Mouse (Mus musculus) layer of hippocampus, postnatal 25 days (tissue): ENCODE measurements around the gene Lypla2. TPM values are rescaled to one million over a fixed set of nuclear protein-coding genes. Genes with fewer than 3 reads are reported as not detected.

Experiments
- DNase-seq, 2 experiments: peaks; one replicate each; pipeline ENCODE4 v3.0.0; 2022; ENCODE audit warnings: mixed read lengths in 2 of 2, low spot score in 1 of 2; ENCODE audit errors: extremely low spot score in 1 of 2
- total RNA-seq, 2 experiments: library from RNA; stranded (reverse); gene quantifications; 2 replicates each; pipeline ENCODE4 v1.2.3; 2021

The Lypla2 gene
- total RNA-seq, 2 experiments from 2014 or later: 94.7 to 110 TPM

DNA sequence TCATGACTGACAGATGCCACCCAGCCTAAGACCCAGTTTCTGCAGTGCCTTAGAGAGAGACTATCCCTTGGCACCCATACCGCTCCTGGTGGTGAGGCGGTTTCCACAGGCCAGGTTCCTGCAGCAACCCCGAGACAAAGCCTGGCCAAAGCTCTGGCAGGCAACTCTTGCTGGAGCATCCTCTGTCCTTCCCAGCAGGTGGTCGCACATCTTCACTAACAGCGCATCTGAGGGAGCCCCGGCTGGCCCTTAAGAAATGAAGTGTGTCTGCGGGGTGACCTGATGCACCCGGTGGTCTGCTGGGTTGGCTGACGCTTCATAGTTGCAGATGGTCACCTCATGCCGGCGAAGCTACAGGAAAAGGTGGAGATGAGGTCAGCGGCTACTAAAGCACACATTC lies 3.7 kb upstream of the Lypla2 start:
- no peak for DNase-seq

DNA sequence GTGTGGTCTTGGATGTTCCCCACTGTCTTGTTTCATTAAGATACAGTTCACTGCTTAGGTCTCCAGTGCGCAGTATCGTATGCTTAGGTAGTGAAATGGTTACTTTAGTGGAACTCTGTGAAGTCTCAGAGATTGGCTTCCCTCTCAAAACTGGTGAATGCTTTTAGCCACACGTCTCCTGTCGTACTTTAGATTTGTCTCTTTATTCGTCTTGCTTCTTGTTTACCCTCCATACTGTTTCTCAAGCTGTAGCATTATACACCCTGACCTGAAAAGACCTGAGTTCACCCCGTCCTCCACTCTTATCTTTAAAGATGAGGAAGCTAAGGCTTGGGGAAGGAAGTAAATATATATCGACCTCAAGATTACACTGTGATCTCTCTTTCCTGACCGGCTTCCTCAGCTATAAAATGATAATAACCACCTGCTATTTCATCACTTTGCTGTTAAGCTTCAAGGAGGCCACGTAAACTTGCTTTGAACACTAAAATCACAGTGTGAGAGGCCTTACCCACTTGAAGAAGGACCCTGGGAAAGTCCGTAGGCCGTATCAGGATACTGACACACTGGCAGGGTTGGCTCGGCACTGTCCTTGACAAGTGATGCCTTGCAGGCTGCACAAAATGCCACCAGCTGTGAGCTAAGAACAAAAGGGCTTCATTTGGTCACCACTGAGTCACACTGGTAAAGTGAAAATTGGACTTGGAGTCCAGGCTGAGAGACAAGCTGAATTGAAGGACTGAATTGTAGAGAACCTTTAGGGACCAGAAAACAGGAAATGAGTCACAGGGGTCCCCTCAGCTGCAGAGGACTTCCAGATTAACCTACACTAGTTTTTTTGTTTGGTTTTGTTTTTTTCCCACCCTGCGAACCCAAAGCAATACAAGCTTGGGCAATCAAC lies 735 bp upstream of the Lypla2 start:
- no peak for DNase-seq

DNA sequence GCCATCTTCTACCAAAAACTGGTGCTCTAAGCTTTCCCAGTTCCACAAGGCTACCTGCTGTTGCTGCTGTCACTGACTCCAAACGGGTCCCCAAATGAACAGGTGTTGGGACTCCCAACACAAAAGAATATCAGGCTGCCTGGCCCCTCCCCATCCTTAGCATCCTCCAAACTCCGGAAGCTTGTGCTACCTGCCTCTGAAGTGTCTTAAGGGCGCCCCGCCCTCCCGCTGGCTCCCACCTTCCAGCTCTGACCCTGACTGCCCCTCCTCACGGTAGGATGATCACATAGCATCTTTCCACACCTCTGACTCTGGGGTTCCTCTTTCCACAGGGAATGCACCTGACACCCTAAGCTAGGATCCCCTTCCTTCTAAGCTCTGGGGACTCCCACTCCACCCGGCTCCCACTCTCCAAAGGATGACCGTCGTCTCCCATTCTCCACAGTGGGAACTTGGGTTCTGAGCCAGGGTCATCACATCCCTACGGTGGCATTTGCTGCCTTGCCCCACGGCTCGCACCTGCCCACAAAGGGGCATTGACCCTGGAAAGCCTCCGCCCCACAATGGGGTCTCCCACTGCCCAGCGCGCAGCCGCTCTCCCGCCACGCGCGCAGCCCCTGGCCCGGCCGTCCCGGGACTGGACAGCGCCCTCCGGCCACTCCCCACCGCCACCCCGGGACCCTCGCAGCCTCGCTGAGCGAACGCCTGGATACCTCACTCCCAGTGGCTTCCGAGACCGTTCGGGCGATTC lies 446 bp downstream of the Lypla2 start:
- DNase-seq: no peak

DNA sequence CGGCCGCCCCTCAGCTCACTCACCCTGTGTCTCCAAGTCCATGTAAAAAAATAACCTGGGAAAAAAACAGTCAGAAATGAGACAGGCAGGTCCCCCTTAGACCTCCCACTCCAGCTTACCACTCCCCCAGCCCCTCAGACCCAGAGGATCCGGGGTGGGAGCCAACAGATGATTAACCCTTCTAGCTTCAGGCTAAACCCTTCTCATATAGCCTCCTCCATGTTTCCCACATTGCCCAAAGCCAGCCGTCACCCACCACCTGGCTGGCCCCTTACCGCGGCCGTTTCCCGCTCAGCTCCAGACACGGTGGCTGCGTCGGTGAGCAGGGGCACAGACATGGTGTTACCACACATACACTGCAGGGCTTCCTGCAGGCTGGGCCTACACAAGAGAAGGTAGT lies 1.8 kb downstream of the Lypla2 start:
- no peak for DNase-seq

DNA sequence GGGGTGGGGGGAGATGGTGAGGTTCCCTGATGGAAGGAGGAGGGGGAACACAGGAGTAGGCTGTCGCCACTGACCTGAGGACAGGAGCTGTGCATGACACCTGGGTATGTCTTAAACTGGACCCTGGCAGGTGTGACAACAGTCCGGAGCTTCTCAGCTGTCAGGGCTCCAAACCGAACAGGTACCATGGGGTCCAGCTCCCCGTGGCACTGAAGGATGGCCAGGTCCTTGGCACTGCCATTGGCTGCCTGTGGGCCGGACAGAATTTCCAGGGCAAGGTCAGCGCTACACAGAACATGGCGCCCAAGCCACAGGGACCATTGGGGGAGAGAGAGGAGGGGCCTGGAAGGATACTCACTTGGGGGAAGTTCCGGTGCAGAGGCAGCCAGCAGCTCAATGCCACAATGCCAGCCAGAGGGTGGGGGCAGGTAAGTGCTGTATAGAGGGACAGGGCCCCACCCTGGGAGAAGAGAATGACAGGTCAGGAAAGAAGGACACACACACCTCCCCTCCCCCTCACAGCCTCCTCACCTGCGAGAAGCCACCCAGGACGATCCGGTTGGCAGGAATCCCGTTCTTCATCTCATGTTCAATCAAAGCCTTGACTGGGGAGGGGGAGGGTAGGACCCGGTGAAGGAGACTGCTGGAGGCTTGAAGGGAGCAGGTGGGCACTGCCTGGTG lies 3.2 kb downstream of the Lypla2 start:
- DNase-seq: no peak

DNA sequence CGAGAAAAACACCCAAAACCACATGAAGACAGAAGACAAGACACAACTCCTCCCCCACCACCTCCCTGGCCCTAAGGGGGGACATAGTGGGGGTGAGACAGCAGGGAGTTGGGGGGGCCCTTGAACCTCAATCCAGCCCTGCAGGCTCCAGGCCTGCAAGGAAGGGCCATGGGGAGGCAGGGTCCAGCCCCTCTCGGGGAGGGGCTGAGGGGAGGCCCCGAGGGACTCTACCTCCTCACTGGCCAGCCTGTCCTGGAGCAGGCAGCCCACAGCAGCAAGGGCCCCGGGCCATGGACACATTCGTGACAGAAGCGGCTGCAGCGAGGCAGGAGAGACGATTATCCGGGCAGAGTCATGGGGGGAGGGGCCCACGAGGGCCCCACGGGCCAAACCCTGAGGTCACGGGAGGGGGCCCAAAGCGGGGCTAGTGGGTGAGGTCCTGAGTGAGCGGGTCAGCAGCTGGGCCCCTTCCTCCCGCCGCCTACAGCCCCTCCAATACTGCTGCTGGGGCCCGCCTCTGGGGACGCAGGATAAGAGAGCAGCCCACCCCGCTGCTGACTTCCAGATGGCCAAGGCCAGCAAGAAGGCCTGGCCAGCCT lies 4.1 kb downstream of the Lypla2 start:
- no peak for DNase-seq

DNA sequence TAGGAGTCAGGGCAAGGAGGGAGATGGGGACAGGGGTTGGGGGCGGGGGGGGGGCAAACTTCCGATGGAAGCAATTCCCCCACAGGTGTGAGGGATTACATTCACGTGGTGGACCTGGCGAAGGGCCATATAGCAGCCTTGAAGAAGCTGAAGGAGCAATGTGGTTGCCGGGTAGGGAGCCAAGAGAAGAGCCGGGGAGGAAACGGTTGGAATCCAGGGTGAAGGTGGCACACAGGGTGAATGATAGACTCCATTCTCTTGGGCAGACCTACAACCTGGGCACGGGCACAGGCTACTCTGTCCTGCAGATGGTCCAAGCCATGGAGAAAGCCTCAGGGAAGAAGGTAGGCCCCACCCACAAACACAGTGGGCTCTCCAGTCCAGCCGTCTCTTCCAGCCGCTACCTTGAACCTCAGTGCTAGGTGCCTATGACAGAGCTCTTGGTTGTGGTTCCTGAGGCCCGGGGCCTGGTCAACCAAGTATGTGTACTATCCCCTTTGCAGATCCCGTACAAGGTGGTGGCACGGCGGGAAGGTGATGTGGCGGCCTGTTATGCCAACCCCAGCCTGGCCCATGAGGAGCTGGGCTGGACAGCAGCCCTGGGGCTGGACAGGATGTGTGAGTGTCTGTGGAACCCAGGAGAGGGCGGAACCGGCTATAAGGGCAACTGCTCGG lies 5.2 kb downstream of the Lypla2 start:
- DNase-seq: no peak

DNA sequence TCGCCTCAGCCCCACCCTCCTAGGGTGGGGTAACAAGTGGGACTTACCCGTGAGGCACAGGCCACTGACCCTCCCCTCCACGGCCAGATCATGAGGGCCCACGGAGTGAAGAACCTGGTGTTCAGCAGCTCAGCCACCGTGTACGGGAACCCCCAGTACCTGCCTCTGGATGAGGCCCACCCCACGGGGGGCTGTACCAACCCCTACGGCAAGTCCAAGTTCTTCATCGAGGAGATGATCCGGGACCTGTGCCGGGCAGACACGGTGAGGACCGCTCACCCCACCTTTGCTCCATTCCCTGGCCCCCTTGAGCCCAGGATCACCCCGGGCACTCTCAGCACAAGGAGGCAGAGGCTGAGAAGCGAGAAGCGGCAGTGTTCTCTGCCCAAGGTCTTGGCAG lies 6.1 kb downstream of the Lypla2 start:
- no peak for DNase-seq

DNA sequence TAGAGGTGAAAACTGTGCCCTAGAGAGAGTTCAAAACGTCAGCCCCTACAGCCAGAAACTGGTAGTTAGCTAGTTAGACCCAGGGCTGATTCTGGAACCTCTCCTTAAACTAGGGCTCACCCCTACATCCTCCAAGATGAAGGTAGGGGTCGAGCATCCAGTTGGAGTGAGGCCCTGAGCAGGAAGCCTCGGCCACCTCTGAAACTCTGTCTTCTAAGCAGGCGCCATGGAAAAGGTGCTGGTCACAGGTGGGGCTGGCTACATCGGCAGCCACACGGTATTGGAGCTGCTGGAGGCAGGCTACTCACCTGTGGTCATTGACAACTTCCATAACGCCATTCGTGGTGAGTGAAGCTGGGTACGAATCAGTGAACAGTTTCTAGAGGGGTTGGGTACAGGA lies 7.3 kb downstream of the Lypla2 start:
- no peak for DNase-seq

DNA sequence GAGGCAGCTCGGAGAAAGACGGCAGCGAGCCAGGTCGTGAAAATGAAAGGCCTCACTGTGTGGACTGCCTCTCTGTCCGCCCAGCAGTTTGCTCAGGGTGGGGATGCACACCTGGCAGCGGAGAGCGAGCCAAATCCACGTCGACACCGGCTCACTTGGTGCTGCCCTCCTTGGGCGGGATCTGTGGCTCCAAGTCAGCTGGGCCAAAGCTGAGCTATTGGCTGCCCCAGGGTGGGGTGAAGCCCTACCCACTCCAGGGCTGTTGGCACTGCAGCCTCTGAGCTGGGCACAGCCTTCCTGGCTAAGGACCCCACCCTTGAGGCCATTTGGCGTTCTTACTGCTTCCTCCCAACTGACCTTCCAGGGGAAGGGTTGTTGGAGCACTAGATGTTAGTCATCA lies 8.0 kb downstream of the Lypla2 start:
- peak in 1 of 2 experiments; percentile 40 for DNase-seq

DNA sequence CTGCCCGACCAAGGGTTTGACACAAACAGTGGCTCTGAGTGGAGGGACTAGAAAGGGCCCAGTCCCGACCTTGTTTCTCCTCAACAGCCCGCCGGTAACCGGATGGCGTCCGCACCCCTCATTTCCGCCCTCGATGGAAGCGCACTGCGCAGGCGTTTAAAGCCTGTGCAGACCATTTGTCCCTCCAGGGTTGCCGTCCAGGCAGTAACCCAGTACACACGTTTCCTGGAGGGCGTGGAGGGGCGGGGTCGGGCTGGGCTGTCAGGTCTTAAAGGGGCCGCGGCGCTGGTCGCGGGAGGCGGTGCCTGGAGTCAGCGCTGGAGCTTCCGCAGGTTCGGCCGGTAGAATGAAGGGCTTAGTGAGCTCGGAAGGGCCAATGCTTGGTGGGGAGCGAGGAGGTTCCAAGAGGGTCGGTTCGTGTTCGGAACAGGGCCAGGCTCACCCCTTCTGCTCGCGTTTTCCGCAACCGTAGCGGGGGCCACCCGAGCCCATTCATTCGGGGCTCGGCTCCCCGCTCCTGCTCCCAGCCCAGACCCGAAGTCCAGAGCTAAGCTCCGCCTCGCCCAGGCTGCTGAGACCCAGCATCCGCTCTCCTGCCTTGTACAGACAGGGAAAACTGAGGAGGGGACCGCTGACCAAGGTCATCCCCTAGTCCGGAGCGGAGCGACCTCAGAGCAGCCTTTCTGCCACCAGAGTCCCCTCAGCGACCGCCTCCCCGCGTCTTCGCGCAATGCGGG lies 8.8 kb downstream of the Lypla2 start, which contains the start of gene Gale:
TSS of gene Gale (plus strand) at position 271 of the 737 bp plus-strand sequence.
- peak; percentile 87 to 88 for DNase-seq

DNA sequence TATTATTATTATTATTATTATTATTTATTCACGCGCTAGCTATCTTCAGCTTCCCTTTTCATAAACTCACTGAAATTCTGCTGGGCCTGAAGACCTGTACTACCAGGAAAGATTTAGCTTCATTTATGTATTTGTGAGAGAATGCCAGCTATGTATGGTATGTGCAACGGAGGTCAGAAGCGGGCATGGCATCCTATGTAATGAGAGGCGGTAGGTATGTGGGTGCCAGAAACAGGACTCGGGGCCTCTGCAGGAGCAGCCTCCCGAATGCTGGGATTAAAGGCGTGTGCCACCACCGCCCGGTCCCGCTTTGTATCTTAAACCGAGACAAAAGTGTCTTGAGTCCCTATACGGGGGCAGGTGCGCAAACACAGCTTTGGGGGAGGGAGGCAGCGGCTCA lies 9.5 kb downstream of the Lypla2 start:
- no peak for DNase-seq

DNA sequence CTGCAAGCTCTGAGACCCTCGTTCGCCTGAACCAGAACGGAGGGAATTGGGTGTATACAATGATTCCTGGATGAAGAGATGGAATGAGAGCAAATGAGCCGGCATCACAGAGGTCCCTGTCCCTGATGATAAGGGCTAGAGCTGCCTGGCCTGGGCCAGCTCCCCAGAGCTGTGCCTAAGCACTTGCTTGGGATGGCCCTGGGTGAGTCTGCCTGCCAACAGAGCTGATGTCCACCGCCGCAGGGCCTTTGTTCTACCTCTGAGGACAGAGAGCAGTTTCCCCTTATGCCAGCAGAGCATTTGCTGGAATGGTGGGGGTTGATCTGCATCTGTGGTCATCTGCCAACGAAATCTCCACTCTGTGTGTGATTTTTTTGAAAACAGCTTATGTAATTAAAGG lies 10.2 kb downstream of the Lypla2 start:
- no peak for DNase-seq

DNA sequence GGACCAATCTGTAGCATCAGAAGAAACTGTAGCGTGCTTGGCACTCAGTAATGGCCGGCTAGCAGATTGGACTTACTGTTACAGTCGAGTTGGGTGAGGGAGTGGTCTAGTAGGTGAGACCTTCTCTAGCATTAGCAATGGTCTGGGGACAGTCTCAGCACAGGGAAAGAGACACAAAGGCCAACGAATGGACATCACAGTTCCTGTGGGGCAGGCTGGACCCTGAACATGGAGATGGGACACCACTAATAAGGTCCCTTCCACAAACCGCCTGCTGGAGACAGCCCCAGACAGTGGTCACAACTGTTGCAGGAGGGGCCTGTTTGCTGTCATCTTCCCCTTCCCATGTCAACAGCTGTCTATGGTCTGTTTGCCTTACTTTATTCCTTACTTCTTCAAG lies 10.7 kb downstream of the Lypla2 start:
- DNase-seq: no peak

DNA sequence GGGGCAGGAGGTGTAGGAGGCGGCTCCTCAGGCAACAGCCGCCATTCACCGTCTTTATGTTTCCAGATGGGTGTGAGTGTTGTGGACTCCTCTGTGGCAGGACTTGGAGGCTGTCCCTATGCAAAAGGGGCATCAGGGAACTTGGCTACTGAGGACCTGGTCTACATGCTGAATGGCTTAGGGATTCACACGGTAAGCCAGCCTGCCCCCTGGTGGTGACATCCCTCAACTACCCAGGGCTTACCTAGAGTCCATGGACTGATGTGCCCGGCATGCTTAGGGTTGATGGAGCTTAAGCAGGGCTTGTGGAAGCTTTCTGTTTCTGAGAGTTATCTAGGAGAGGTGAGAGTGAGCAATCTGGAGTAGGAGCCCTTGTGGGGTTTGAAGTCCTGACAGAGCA lies 11.7 kb downstream of the Lypla2 start:
- DNase-seq: peak; percentile 72 to 87

DNA sequence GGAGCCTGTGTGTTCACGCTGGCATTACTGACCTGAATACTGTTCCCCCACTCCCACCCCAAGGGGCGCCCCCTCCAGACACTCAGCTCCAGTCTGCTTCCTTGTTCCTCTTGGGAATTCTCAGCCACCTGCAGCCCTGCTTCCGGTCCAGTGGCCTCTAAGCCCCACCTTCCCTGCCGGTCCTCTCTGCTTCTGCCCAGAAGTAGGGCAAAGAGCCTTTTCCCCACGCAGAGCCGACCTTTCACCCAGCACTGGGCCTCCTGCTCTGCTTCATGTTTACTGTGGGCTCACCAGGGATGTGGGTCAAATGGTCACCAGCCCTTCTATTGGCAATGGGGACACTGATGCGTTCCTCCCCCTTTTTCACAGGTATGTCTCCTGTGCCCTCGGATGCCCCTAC lies 14.1 kb downstream of the Lypla2 start:
- DNase-seq: no peak

DNA sequence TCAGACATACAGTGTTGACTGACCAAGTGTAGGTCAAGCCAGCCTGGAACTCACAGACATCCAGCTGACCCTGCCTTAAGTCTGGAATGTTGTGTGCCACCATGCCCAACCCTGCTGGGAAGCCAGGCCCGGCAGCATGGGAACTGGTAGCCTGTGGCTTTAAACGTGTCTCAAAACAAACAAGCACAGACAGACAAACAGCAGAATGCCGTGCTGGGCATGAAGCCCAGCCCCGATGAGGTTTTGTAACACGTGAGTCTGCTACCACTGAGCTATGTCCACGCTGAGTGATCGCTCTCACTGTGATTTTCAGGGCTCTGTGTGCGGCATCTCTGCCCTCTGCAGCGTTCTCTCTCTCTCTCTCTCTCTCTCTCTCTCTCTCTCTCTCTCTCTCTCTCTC lies 16.5 kb downstream of the Lypla2 start:
- DNase-seq: no peak

DNA sequence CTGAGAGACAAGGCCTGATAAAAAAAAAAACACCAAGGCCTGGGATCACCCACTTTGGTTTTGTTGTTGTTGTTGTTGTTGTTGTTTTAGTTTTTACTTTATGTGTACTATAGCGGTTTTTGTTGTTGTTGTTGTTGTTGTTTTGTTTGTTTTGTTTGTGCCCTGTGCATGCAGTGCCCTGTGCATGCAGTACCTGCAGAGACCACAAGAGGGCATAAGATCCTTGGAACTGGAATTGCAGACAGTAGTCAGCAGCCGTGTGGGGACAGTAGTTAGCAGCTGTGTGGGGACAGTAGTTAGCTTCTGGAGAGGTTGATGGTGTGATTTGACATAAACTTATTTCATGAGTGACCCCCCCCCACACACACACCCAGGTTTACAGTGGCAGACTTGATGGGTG lies 18.2 kb downstream of the Lypla2 start:
- peak; percentile 65 to 95 for DNase-seq

DNA sequence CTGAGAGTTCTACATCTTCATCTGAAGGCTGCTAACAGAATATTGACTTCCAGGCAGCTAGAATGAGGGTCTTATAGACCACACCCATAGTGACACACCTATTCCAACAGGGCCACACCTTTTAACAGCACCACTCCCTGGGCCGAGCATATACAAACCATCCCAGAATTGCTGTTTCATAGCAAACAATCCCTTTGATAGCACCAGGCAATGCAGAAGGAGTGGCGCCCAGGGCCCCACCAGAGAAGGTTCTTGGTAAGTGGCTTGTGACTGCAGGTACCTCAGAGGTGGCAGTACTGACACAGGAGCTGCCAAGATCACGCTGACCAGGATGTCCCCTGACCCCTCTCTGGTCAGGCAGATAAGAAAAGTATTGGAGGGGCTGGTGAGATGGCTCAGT lies 19.2 kb downstream of the Lypla2 start:
- DNase-seq: no peak

DNA sequence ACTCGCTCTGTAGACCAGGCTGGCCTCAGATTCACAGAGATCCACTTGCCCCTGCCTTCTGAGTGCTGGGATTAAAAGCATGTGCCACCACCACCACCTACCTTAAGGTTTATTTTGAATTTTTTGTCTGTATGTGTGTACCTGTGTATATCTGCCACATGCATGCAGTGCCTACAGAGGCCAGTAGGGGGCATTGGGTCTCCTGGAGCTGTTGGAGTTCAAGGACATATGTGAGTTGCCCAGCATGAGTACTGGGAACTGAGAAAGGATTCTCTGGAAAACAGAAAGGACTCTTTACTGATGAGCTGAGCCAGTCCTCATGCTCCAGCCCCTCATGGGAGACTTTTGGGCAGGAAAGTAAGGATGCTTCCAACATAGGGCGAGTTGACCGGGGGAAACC lies 20.9 kb downstream of the Lypla2 start:
- no peak for DNase-seq
